ENCODE assay signal across 29 mouse cellular contexts in genomic region chr2:73655663-73656062, GRCm38 (mm10).
DNase-seq lines count a peak whose midpoint lies in the region; ATAC-seq and TF ChIP-seq lines count a peak whose summit lies in the region.
"Had no signal": no experiment of that assay in that cellular context is flagged by ENCODE, and none has a peak within 500 bp of the region (broad histone marks: within the 10 kb centered on the region; RNA-seq: fewer than 3 reads in every experiment).

No protein-coding gene starts in this region.

- WGBS in cerebellum, adult 2 months, result 85% methylated on average over 4 of the region's 4 CpGs
- WGBS in hindbrain, postnatal 0 days, result 67% methylated on average over 4 of the region's 4 CpGs
- 72% methylated on average over 4 of the region's 4 CpGs for WGBS in hindbrain, embryonic 12.5 days
- 58% methylated on average over 4 of the region's 4 CpGs for whole genome bisulfite sequencing in lung, embryonic 15.5 days
- 77% methylated on average over 4 of the region's 4 CpGs for WGBS in lung, adult 2 months
- WGBS in midbrain, postnatal 0 days, result 77% methylated on average over 4 of the region's 4 CpGs
- 74% methylated on average over 4 of the region's 4 CpGs for WGBS in midbrain, embryonic 15.5 days

- H3K4me1 ChIP-seq in cerebellum, adult 2 months (ENCODE audit: control insufficient read depth, insufficient read depth, low read length), result 0 out of 2 replicates have a peak, but pooled peaks cover 2% of the 10 kb centered on the region
- H3K4me1 ChIP-seq in hindbrain, postnatal 0 days (ENCODE audit: insufficient read depth, low read length), result peaks cover 11% of the 10 kb centered on the region
- H3K4me1 ChIP-seq in hindbrain, embryonic 12.5 days, result peaks cover 23% of the 10 kb centered on the region
- peaks cover 36% of the 10 kb centered on the region for H3K4me1 ChIP-seq in lung, embryonic 15.5 days
- H3K4me1 ChIP-seq in lung, adult 2 months (ENCODE audit: control insufficient read depth, insufficient read depth, low read length), result peaks cover 4% of the 10 kb centered on the region
- H3K4me1 ChIP-seq in midbrain, postnatal 0 days (ENCODE audit: insufficient read depth, low read length), result peaks cover 6% of the 10 kb centered on the region
- H3K4me1 ChIP-seq in midbrain, embryonic 15.5 days, result peaks cover 35% of the 10 kb centered on the region

- no peak overlapping the region for H3K4me3 ChIP-seq in cerebellum, adult 2 months (replicated peaks; ENCODE audit: insufficient read depth, low read depth, low read length)
- H3K4me3 ChIP-seq in hindbrain, postnatal 0 days (ENCODE audit: low read length), result no peak overlapping the region
- H3K4me3 ChIP-seq in hindbrain, embryonic 12.5 days, result no peak overlapping the region
- H3K4me3 ChIP-seq in lung, embryonic 15.5 days, result no peak overlapping the region
- no peak overlapping the region for H3K4me3 ChIP-seq in lung, adult 2 months (replicated peaks; ENCODE audit: extremely low read depth, low read depth, low read length)
- no peak overlapping the region for H3K4me3 ChIP-seq in midbrain, postnatal 0 days (ENCODE audit: low read depth, low read length)
- H3K4me3 ChIP-seq in midbrain, embryonic 15.5 days, result no peak overlapping the region
- H3K4me3 ChIP-seq: embryonic facial prominence, embryonic 13.5 days; heart, embryonic 13.5 days; hindbrain, embryonic 10.5 days; intestine, embryonic 15.5 days; limb, embryonic 13.5 days; neural tube, embryonic 15.5 days; stomach, embryonic 15.5 days had no signal

- no peaks in the 10 kb centered on the region for H3K9me3 ChIP-seq in hindbrain, postnatal 0 days (ENCODE audit: low read length)
- H3K9me3 ChIP-seq in hindbrain, embryonic 12.5 days (replicated peaks), result no peaks in the 10 kb centered on the region
- no peaks in the 10 kb centered on the region for H3K9me3 ChIP-seq in lung, embryonic 15.5 days
- H3K9me3 ChIP-seq in midbrain, postnatal 0 days (ENCODE audit: low read length), result no peaks in the 10 kb centered on the region
- H3K9me3 ChIP-seq in midbrain, embryonic 15.5 days, result no peaks in the 10 kb centered on the region
- H3K9me3 ChIP-seq: embryonic facial prominence, embryonic 13.5 days; heart, embryonic 13.5 days; hindbrain, embryonic 10.5 days; intestine, embryonic 15.5 days; limb, embryonic 13.5 days; neural tube, embryonic 15.5 days; stomach, embryonic 15.5 days had no signal

- no peak for ATAC-seq in hindbrain, postnatal 0 days
- no peak for ATAC-seq in hindbrain, embryonic 12.5 days (ENCODE audit: low FRiP score)
- no peak for ATAC-seq in lung, embryonic 15.5 days (ENCODE audit: borderline replicate concordance, extremely low read depth, low FRiP score, low TSS enrichment)
- no peak for ATAC-seq in midbrain, postnatal 0 days (ENCODE audit: low FRiP score)
- no peak for ATAC-seq in midbrain, embryonic 15.5 days (replicated peaks)
- ATAC-seq: activated CD4-positive, CD25-positive, alpha-beta regulatory T cell, adult 4 months; hindbrain, embryonic 16.5 days; intestine, embryonic 15.5 days had no signal

- no peak overlapping the region for H3K9ac ChIP-seq in hindbrain, postnatal 0 days (replicated peaks; ENCODE audit: low read length)
- no peak overlapping the region for H3K9ac ChIP-seq in hindbrain, embryonic 12.5 days
- no peak overlapping the region for H3K9ac ChIP-seq in lung, embryonic 15.5 days
- no peak overlapping the region for H3K9ac ChIP-seq in midbrain, postnatal 0 days (replicated peaks; ENCODE audit: low read length, poor library complexity, severe bottlenecking)
- no peak overlapping the region for H3K9ac ChIP-seq in midbrain, embryonic 15.5 days
- H3K9ac ChIP-seq: embryonic facial prominence, embryonic 13.5 days; heart, embryonic 13.5 days; intestine, embryonic 15.5 days; limb, embryonic 13.5 days; neural tube, embryonic 15.5 days; stomach, embryonic 15.5 days had no signal

- no peaks in the 10 kb centered on the region for H3K36me3 ChIP-seq in hindbrain, postnatal 0 days (ENCODE audit: insufficient read depth, low read length)
- no peaks in the 10 kb centered on the region for H3K36me3 ChIP-seq in hindbrain, embryonic 12.5 days
- no peaks in the 10 kb centered on the region for H3K36me3 ChIP-seq in lung, embryonic 15.5 days
- H3K36me3 ChIP-seq in midbrain, postnatal 0 days (ENCODE audit: insufficient read depth, low read length), result no peaks in the 10 kb centered on the region
- H3K36me3 ChIP-seq in midbrain, embryonic 15.5 days (replicated peaks), result no peaks in the 10 kb centered on the region
- H3K36me3 ChIP-seq: embryonic facial prominence, embryonic 13.5 days; heart, embryonic 13.5 days; hindbrain, embryonic 10.5 days; intestine, embryonic 15.5 days; neural tube, embryonic 15.5 days; stomach, embryonic 15.5 days had no signal

- no peak overlapping the region for H3K4me2 ChIP-seq in hindbrain, postnatal 0 days (ENCODE audit: low read depth, low read length)
- H3K4me2 ChIP-seq in hindbrain, embryonic 12.5 days (replicated peaks), result no peak overlapping the region
- 0 out of 2 replicates have a peak overlapping the region, but pooled peaks have one; percentile 1 for H3K4me2 ChIP-seq in lung, embryonic 15.5 days
- H3K4me2 ChIP-seq in midbrain, postnatal 0 days (ENCODE audit: low read depth, low read length, poor library complexity, severe bottlenecking), result no peak overlapping the region
- no peak overlapping the region for H3K4me2 ChIP-seq in midbrain, embryonic 15.5 days
- H3K4me2 ChIP-seq: embryonic facial prominence, embryonic 13.5 days; heart, embryonic 13.5 days; intestine, embryonic 15.5 days; limb, embryonic 13.5 days; liver, embryonic 11.5 days; neural tube, embryonic 15.5 days; stomach, embryonic 15.5 days had no signal

- peak overlapping the region; percentile 62; the same call in 1 of the 2 replicates for H3K27ac ChIP-seq in cerebellum, adult 2 months (ENCODE audit: insufficient read depth, low read length)
- H3K27ac ChIP-seq in hindbrain, postnatal 0 days, result peak overlapping the region; percentile 22; the same call in 1 of the 2 replicates
- H3K27ac ChIP-seq in hindbrain, embryonic 12.5 days, result no peak overlapping the region
- H3K27ac ChIP-seq in lung, embryonic 15.5 days, result peak overlapping the region; percentile 61
- H3K27ac ChIP-seq in midbrain, postnatal 0 days (ENCODE audit: low read depth, low read length), result no peak overlapping the region
- H3K27ac ChIP-seq in midbrain, embryonic 15.5 days, result no peak overlapping the region
- H3K27ac ChIP-seq: embryonic facial prominence, embryonic 13.5 days; heart, embryonic 13.5 days; hindbrain, embryonic 10.5 days; intestine, embryonic 15.5 days; limb, embryonic 13.5 days; macrophage; neural tube, embryonic 15.5 days; stomach, embryonic 15.5 days had no signal

- H3K27me3 ChIP-seq in cerebellum, adult 2 months (ENCODE audit: control insufficient read depth, insufficient read depth, low read length), result no peaks in the 10 kb centered on the region
- H3K27me3 ChIP-seq in hindbrain, postnatal 0 days (ENCODE audit: insufficient read depth, low read length), result no peaks in the 10 kb centered on the region
- H3K27me3 ChIP-seq in hindbrain, embryonic 12.5 days, result no peaks in the 10 kb centered on the region
- H3K27me3 ChIP-seq in lung, embryonic 15.5 days, result no peaks in the 10 kb centered on the region
- no peaks in the 10 kb centered on the region for H3K27me3 ChIP-seq in midbrain, postnatal 0 days (ENCODE audit: insufficient read depth, low read length)
- H3K27me3 ChIP-seq in midbrain, embryonic 15.5 days (replicated peaks), result no peaks in the 10 kb centered on the region
- H3K27me3 ChIP-seq: CH12.LX; embryonic facial prominence, embryonic 13.5 days; heart, embryonic 13.5 days; intestine, embryonic 15.5 days; limb, embryonic 13.5 days; neural tube, embryonic 15.5 days; stomach, embryonic 15.5 days had no signal

- DNase-seq in cerebellum, adult 2 months, result no peak
- DNase-seq in cerebellum, adult 9-11 months, result no peak
- DNase-seq in hindbrain, postnatal 0 days (ENCODE audit: low spot score), result no peak
- DNase-seq in lung, adult 2 months, result no peak
- no peak for DNase-seq in midbrain, postnatal 0 days (ENCODE audit: low spot score)
- DNase-seq: adrenal gland, adult 8-10 months; cerebellum, adult 9-10 months; gastrocnemius, postnatal 25 days; heart, adult 18-20 months; heart, postnatal 14 days; kidney, adult 2 months; kidney, postnatal 10 days; layer of hippocampus, adult 9-11 months; right cerebral cortex, postnatal 25 days had no signal

- TF ChIP-seq CTCF in cerebellum, adult 2 months (IDR thresholded peaks at IDR 0.05; ENCODE audit: borderline replicate concordance, insufficient read depth, low read depth, low read length), result no peak
- peak; percentile 12; the same call in 1 of the 2 replicates for TF ChIP-seq CTCF in hindbrain, postnatal 0 days (IDR thresholded peaks at IDR 0.05; ENCODE audit: low read depth)
- no peak for TF ChIP-seq CTCF in lung, adult 2 months (IDR thresholded peaks at IDR 0.05; ENCODE audit: insufficient read depth, low read length)
- peak; percentile 22; the same call in 1 of the 2 replicates for TF ChIP-seq CTCF in midbrain, postnatal 0 days (IDR thresholded peaks at IDR 0.05)

- no peak for TF ChIP-seq POLR2A in cerebellum, adult 2 months (IDR thresholded peaks at IDR 0.05; ENCODE audit: borderline replicate concordance, insufficient read depth, low read length)
- TF ChIP-seq POLR2A in lung, adult 2 months (IDR thresholded peaks at IDR 0.05; ENCODE audit: borderline replicate concordance, extremely low read depth, low read depth, low read length), result no peak

Comparison
In these comparisons a context has a peak if more than half of its experiments do, and no peak if none do; other contexts are left out.
1. H3K27ac ChIP-seq: peak in cerebellum, adult 2 months (single experiment), hindbrain, postnatal 0 days (single experiment) and lung, embryonic 15.5 days (single experiment); none in hindbrain, embryonic 12.5 days (single experiment), midbrain, postnatal 0 days (single experiment) and midbrain, embryonic 15.5 days (single experiment).
2. CTCF ChIP-seq: peak in hindbrain, postnatal 0 days (single experiment) and midbrain, postnatal 0 days (single experiment); none in cerebellum, adult 2 months (single experiment) and lung, adult 2 months (single experiment).